Mouse (Mus musculus): Measurements from ENCODE around the gene AU022252.

AU022252 gene

DNA sequence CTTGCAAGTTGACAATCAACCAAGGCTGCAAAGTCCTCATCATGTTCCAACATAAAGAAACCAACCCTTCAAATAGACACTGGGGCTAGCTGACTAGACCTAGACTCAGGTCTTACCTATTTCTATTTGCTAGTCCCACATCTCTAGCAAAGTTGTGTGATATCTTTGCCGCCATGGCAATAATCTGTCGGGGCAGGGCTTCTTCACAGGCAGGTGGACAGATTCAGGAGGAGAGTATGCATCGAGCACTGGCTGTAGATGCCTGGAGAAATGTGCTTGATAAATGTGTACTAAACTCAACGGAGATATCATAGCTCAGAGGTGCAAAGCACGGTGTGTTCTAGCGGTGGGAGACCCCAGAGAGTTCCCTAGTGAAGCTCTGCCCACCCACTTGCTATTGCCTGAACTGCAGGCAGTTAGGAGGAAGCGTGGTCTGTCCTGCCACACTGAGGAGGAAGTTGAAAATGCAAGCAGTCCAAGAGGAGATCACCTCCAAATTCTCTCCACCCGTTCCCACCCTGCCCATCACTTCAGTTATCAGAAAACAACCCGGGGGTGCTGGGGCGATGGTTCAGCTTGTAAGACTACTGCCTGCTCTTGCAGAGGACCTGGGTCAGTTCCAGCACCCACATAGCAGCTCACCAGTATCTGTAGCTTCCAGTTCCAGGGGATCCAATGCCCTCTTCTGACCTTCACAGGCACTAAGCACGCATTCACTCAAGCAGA, 44.3 kb downstream of the AU022252 start:
- DNase-seq = no peak

GRCm38 (mm10) chr4:119185771-119186170, 46.7 kb downstream of the AU022252 start:
- no peak for DNase-seq

GRCm38 (mm10) chr4:119183525-119183924, 49.0 kb downstream of the AU022252 start:
- DNase-seq = no peak

DNA sequence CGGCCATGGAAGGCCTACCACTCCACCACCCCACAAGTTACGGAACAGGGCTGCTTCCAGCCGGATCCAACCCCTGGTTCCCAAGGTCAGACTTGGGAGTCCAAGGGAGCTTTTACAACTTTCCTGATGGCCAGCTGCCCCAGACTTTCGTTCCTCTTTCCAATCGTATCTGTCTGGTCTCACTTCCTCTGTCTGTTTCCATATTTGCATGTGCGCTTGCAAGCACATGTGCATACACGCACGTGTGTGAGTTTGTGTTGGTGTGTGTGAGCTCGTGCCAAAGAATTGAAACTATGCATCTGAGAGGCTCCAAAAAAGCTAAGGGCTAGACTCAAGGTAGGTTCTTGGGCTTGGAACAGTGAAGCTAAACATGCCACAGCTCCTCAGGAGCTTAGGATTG, 51.1 kb downstream of the AU022252 start:
- no peak for DNase-seq

DNA sequence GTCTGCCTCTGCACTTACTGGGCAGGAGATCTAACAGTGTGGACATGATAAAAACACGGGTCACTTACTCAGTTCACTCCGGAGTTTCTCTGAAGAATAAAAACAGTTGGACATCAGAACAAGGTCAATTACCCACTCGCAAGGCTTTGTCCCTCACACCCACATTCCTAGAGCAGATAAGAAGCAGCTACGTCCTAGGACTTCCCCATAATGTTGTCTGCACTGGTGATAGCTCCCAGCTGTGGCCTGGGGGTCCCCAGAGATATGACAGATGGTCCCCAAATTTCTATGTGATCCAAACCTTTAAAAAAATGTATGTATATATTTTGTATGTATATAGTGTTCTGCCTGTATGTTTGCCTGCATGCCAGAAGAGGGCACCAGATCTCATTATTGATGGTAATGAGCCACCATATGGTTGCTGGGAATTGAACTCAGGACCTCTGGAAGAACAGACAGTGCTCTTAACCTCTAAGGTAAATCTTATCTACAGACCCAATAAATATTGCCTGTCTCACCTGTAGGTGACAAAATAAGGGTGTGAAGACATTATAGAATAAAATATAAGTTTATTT, 52.3 kb downstream of the AU022252 start:
- no peak for DNase-seq

- no peak for DNase-seq
Measured at GRCm38 (mm10) chr4:119178331-119178730, 54.2 kb downstream of the AU022252 start.

- DNase-seq = no peak
Measured at GRCm38 (mm10) chr4:119177702-119178101, 54.8 kb downstream of the AU022252 start.

DNA sequence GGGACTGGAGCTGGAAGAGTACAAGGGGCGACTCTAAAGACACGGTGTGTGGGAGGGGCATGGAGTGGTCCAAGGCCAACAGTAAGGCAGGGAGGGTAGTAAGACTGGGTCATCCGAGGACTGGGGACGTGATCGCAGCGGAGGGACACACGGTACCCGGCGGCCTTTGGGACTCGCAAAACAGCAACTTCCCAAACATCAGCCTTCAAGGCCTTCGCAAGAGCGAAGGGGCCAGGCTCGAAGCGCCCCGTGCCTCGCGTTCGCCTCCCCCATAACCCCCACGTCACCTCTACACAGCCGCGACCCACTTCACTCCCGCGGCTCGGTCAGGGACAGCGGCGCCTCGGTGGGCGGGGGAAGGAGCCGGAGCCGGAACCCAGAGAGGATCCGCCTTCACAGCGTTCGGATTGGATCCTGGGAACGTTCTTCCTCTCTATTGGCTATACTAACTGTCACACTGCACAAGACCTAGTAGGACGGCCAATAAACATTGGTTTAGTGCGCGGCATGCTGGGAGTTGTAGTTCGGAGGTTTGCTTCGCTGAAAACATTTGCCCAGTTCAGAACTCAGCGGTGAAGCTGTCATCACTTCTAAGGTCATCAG, 58.6 kb downstream of the AU022252 start, which contains the start of gene Zfp691:
TSS of gene Zfp691 (minus strand) at position 345 of the 603 bp plus-strand sequence.
- DNase-seq = peak; percentile 98

GRCm38 (mm10) chr4:119172919-119173650, 59.4 kb downstream of the AU022252 start:
- DNase-seq = no peak

DNA sequence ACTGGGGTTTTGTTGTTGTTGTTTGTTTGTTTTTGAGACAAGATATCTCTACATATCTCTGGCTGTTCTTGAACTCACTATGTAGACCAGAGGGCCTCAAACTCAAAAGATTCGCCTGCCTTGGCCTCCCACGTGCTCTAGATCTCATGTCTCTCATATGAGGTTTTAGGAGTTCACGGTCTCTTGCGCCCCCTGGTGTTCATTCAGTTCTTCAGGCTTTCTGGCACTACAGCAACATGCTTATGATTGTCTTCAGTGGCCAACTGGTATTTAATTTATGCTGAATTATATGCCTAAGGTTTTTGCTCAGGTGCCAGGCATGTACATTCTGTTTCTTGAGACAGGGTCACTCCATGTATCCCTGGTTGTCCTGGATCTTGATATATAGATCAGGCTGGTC, 64.8 kb downstream of the AU022252 start:
- peak; percentile 88 for DNase-seq

DNA sequence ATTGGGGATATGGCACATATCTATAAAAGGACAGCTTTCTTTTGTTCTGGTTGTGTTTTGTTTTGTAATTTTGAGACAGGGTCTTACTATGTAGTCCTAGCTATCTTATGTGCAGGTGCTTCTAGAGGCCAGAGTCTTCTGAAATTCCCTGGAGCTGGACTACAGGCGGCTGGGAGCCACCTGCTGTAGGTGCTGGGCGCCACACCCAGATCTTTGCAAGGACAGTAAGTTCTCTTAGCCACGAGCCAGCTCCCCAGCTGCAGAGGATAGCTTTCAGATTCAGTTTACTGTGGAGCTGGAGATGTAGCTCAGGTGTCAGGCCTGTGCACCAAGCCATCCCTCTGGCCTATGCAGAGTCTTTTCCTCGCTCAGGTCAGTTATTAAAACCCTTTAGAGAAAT, 65.4 kb downstream of the AU022252 start:
- no peak for DNase-seq

DNA sequence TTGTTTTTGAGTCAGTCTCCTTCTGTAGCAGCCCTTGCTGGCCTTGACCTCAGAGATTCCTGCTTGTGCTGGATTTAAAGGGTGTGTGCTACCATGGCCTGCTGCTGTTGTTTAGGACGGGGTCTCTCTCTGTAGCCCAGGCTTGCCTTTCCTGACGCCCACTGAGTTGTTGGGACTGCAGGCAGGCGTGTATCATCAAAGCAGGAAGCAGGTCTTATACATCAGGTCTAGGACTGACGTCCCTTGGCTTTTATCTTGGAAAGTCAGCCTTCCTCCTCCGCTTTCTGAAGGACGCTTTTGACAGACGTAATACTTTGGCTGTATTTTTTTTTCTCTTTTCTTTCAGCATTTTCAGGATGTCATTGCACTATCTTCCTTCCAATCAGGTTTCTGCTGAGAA, 66.6 kb downstream of the AU022252 start:
- DNase-seq = no peak

GRCm38 (mm10) chr4:119162990-119163389, 69.5 kb downstream of the AU022252 start:
- no peak for DNase-seq

DNA sequence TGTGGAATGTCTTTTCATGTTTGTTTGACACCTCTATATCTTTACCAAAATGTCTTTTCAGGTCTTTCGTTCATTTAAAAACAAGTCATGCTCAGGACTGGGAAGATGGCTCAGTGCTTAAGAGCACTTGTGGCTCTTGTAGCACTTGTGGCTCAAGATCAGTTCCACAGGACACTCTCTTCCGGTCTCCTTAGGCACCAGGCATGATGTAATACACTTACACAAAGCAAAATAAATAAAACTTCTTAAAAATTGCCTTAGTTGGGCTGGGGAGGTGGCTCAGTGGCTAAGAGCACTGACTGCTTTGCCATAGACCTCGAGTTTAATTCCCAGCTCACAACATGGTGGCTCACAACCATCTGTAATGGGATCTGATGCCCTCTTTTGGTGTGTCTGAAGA, 71.2 kb downstream of the AU022252 start:
- DNase-seq = no peak

GRCm38 (mm10) chr4:119157891-119158290, 74.6 kb downstream of the AU022252 start:
- no peak for DNase-seq

GRCm38 (mm10) chr4:119157186-119157585, 75.3 kb downstream of the AU022252 start:
- peak; percentile 47 for DNase-seq

Data from cerebellum, adult 9-10 months (tissue).